Mouse (Mus musculus) layer of hippocampus, adult 6 months (tissue): ENCODE results near the gene 0610030E20Rik. TPM values are rescaled to one million over a fixed set of nuclear protein-coding genes. Genes with fewer than 3 reads are reported as not detected.

Source experiments
- long read RNA-seq, 2 experiments: library from polyadenylated mRNA; unstranded; transcript quantifications; one replicate each; pipeline ENCODE4 v2.0.0; 2019 to 2020
- polyA plus RNA-seq: library from polyadenylated mRNA; unstranded; fragments of <200 nt; fragmentation: Nextera tagmentation; gene quantifications from 2 replicates; pipeline ENCODE4 v1.2.3, GENCODE M21; 2021

The 0610030E20Rik gene
- polyA plus RNA-seq: 10.8 and 11.7 TPM in 2 replicates
- long read RNA-seq, experiment 1, full-length matches to known transcripts: 16 of 21 reads
- long read RNA-seq, experiment 1, partial matches to known transcripts: 4 of 21 reads
- long read RNA-seq, experiment 1, other reads (novel, unspliced or antisense): 1 of 21 reads
- long read RNA-seq, experiment 2, full-length matches to known transcripts: 23 of 26 reads
- long read RNA-seq, experiment 2, partial matches to known transcripts: 2 of 26 reads
- long read RNA-seq, experiment 2, other reads (novel, unspliced or antisense): 1 of 26 reads

GRCm38 (mm10) chr6:72347166-72347941, at the start of gene 0610030E20Rik:
TSS of gene 0610030E20Rik (plus strand) at chr6:72347317.

GRCm38 (mm10) chr6:72345074-72345567, 2.0 kb upstream of the 0610030E20Rik start, which contains the start of gene Usp39:
TSS of gene Usp39 (minus strand) at chr6:72345184.

GRCm38 (mm10) chr6:72355066-72355911, 8.2 kb downstream of the 0610030E20Rik start, which contains the start of gene Tmem150a:
TSS of gene Tmem150a (plus strand) at chr6:72355447.

GRCm38 (mm10) chr6:72366844-72367443, 19.8 kb downstream of the 0610030E20Rik start, which contains the start of gene Rnf181:
TSS of gene Rnf181 (minus strand) at chr6:72366956.

GRCm38 (mm10) chr6:72380131-72380770, 33.1 kb downstream of the 0610030E20Rik start, which contains the start of gene Vamp5:
TSS of gene Vamp5 (minus strand) at chr6:72380468.

GRCm38 (mm10) chr6:72389941-72390771, 43.0 kb downstream of the 0610030E20Rik start, which contains the start of gene Vamp8:
TSS of gene Vamp8 (minus strand) at chr6:72390703.

Other genes with a start within 250 kb of the 0610030E20Rik start
- 47.0 and 51.1 TPM in 2 replicates for gene St3gal5, start 249.7 kb upstream of the 0610030E20Rik start, polyA plus RNA-seq
- 0.92 and 1.2 TPM in 2 replicates for gene Atoh8, start 111.7 kb upstream of the 0610030E20Rik start, polyA plus RNA-seq
- gene Sftpb, start 42.7 kb upstream of the 0610030E20Rik start, polyA plus RNA-seq: not detected in 2 replicates
- 31.1 and 32.9 TPM in 2 replicates for gene Usp39, start 2.1 kb upstream of the 0610030E20Rik start, polyA plus RNA-seq
- gene Tmem150a, start 8.1 kb downstream of the 0610030E20Rik start, polyA plus RNA-seq: 1.8 and 2.0 TPM in 2 replicates
- gene Rnf181, start 19.6 kb downstream of the 0610030E20Rik start, polyA plus RNA-seq: 95.9 and 110 TPM in 2 replicates
- gene Vamp5, start 33.2 kb downstream of the 0610030E20Rik start, polyA plus RNA-seq: 20.3 and 23.0 TPM in 2 replicates
- gene Vamp8, start 43.4 kb downstream of the 0610030E20Rik start, polyA plus RNA-seq: 51.9 and 96.1 TPM in 2 replicates
- gene Ggcx, start 67.0 kb downstream of the 0610030E20Rik start, polyA plus RNA-seq: 7.3 and 8.6 TPM in 2 replicates
- gene Mat2a, start 92.2 kb downstream of the 0610030E20Rik start, polyA plus RNA-seq: 155 and 175 TPM in 2 replicates
- 0.54 and 0.73 TPM in 2 replicates for gene Sh2d6, start 174.4 kb downstream of the 0610030E20Rik start, polyA plus RNA-seq
- gene Capg, start 197.1 kb downstream of the 0610030E20Rik start, polyA plus RNA-seq: 8.3 and 11.5 TPM in 2 replicates